25 mouse cellular contexts compared by ENCODE assay signal in genomic region chr5:121030161-121030560, GRCm38 (mm10). TPM values are rescaled to one million over a fixed set of nuclear protein-coding genes. Genes with fewer than 3 reads are reported as not detected.
"Had no signal": no experiment of that assay in that cellular context is flagged by ENCODE, and none has a peak within 500 bp of the region (broad histone marks: within the 10 kb centered on the region; RNA-seq: fewer than 3 reads in every experiment).

No protein-coding gene starts in this region.

- H3K4me3 ChIP-seq: embryonic facial prominence, embryonic 10.5 days; embryonic facial prominence, embryonic 12.5 days; embryonic facial prominence, embryonic 13.5 days; embryonic facial prominence, embryonic 15.5 days; erythroblast, embryonic 14.5 days; forebrain, embryonic 10.5 days; forebrain, embryonic 12.5 days; forebrain, embryonic 13.5 days; forebrain, embryonic 15.5 days; gastrocnemius, adult 2 months; heart, adult 2 months had no signal

- H3K27me3 ChIP-seq: embryonic facial prominence, embryonic 12.5 days; embryonic facial prominence, embryonic 13.5 days; embryonic facial prominence, embryonic 15.5 days; forebrain, embryonic 12.5 days; forebrain, embryonic 13.5 days; forebrain, embryonic 15.5 days had no signal

- DNase-seq: cerebellum, adult 9-10 months; cerebellum, adult 9-11 months; cerebellum, postnatal 10 days; cerebellum, postnatal 14 days; embryo, embryonic 11 days; forebrain, postnatal 0 days; gastrocnemius, adult 2 months; gastrocnemius, postnatal 10 days; gastrocnemius, postnatal 14 days; gastrocnemius, postnatal 25 days; gastrocnemius, postnatal 36 days; heart, adult 11 months; heart, adult 2 months had no signal

- H3K36me3 ChIP-seq: embryonic facial prominence, embryonic 10.5 days; embryonic facial prominence, embryonic 12.5 days; embryonic facial prominence, embryonic 13.5 days; embryonic facial prominence, embryonic 15.5 days; forebrain, embryonic 10.5 days; forebrain, embryonic 12.5 days; forebrain, embryonic 15.5 days had no signal

- H3K4me2 ChIP-seq: embryonic facial prominence, embryonic 12.5 days; embryonic facial prominence, embryonic 13.5 days; embryonic facial prominence, embryonic 15.5 days; forebrain, embryonic 12.5 days; forebrain, embryonic 13.5 days; forebrain, embryonic 15.5 days had no signal

- ATAC-seq: forebrain, embryonic 13.5 days; forebrain, embryonic 14.5 days; forebrain, embryonic 15.5 days; forebrain, embryonic 16.5 days; forebrain, postnatal 0 days had no signal

- H3K27ac ChIP-seq: embryonic facial prominence, embryonic 10.5 days; embryonic facial prominence, embryonic 12.5 days; embryonic facial prominence, embryonic 13.5 days; embryonic facial prominence, embryonic 15.5 days; forebrain, embryonic 10.5 days; forebrain, embryonic 12.5 days; forebrain, embryonic 13.5 days; forebrain, embryonic 15.5 days; gastrocnemius, adult 2 months; heart, adult 2 months had no signal

- H3K4me1 ChIP-seq: embryonic facial prominence, embryonic 10.5 days; embryonic facial prominence, embryonic 12.5 days; embryonic facial prominence, embryonic 13.5 days; embryonic facial prominence, embryonic 15.5 days; forebrain, embryonic 15.5 days had no signal

- H3K9me3 ChIP-seq: embryonic facial prominence, embryonic 12.5 days; embryonic facial prominence, embryonic 13.5 days; embryonic facial prominence, embryonic 15.5 days; forebrain, embryonic 10.5 days; forebrain, embryonic 13.5 days; forebrain, embryonic 15.5 days had no signal

- H3K9ac ChIP-seq: embryonic facial prominence, embryonic 12.5 days; embryonic facial prominence, embryonic 13.5 days; embryonic facial prominence, embryonic 15.5 days; forebrain, embryonic 12.5 days; forebrain, embryonic 13.5 days; forebrain, embryonic 15.5 days; forebrain, postnatal 0 days had no signal

RNA-seq across cellular contexts. Expression of gene Rph3a, which starts 20.3 kb away (rescaled TPM):
- polyA plus RNA-seq: erythroblast, embryonic 14.5 days; gonadal fat pad, adult 2 months; heart, adult 2 months had no signal
